Comparison of ENCODE assay signal across 8 mouse cellular contexts in genomic region chr6:88627317-88627811, GRCm38 (mm10). TPM values are rescaled to one million over a fixed set of nuclear protein-coding genes. Genes with fewer than 3 reads are reported as not detected.
DNase-seq lines count a peak whose midpoint lies in the region; ATAC-seq and TF ChIP-seq lines count a peak whose summit lies in the region.

No protein-coding gene starts in this region.

- H3K27ac ChIP-seq in cerebellum, adult 2 months (ENCODE audit: insufficient read depth, low read length): peak overlapping the region; percentile 86
- peak overlapping the region; percentile 72 for H3K27ac ChIP-seq in forebrain, embryonic 16.5 days (ENCODE audit: low read length)
- H3K27ac ChIP-seq in lung, embryonic 16.5 days (ENCODE audit: low read length): peak overlapping the region; percentile 49

- H3K27me3 ChIP-seq in cerebellum, adult 2 months (ENCODE audit: control insufficient read depth, insufficient read depth, low read length): no peaks in the 10 kb centered on the region
- no peaks in the 10 kb centered on the region for H3K27me3 ChIP-seq in forebrain, embryonic 16.5 days (replicated peaks; ENCODE audit: control insufficient read depth, insufficient read depth, low read length)
- H3K27me3 ChIP-seq in lung, embryonic 16.5 days (ENCODE audit: control insufficient read depth, insufficient read depth, low read depth, low read length): no peaks in the 10 kb centered on the region

- H3K9ac ChIP-seq in forebrain, embryonic 16.5 days (replicated peaks; ENCODE audit: low read depth, low read length): peak overlapping the region; percentile 75
- peak overlapping the region; percentile 78 for H3K9ac ChIP-seq in lung, embryonic 16.5 days (ENCODE audit: low read length)

- TF ChIP-seq POLR2A in cerebellum, adult 2 months (IDR thresholded peaks at IDR 0.05; ENCODE audit: borderline replicate concordance, insufficient read depth, low read length): peak; percentile 62; the same call in 1 of the 2 replicates

- no peak for TF ChIP-seq CTCF in cerebellum, adult 2 months (IDR thresholded peaks at IDR 0.05; ENCODE audit: borderline replicate concordance, insufficient read depth, low read depth, low read length)

- WGBS in cerebellum, adult 2 months: 1% methylated on average over 51 of the region's 51 CpGs
- 0% methylated on average over 51 of the region's 51 CpGs for WGBS in forebrain, embryonic 16.5 days
- under 1% methylated on average over 51 of the region's 51 CpGs for WGBS in lung, embryonic 16.5 days

- peak overlapping the region; percentile 58 for H3K4me3 ChIP-seq in cerebellum, adult 2 months (replicated peaks; ENCODE audit: insufficient read depth, low read depth, low read length)
- peak overlapping the region; percentile 61 for H3K4me3 ChIP-seq in forebrain, embryonic 16.5 days (replicated peaks; ENCODE audit: low read length)
- H3K4me3 ChIP-seq in lung, embryonic 16.5 days (ENCODE audit: low read length): peak overlapping the region; percentile 57

- no peaks in the 10 kb centered on the region for H3K36me3 ChIP-seq in forebrain, embryonic 16.5 days (ENCODE audit: control insufficient read depth, insufficient read depth)
- H3K36me3 ChIP-seq in lung, embryonic 16.5 days (ENCODE audit: control insufficient read depth, insufficient read depth, low read length): no peaks in the 10 kb centered on the region

- H3K9me3 ChIP-seq in forebrain, embryonic 16.5 days (ENCODE audit: control insufficient read depth, low read length): no peaks in the 10 kb centered on the region
- H3K9me3 ChIP-seq in lung, embryonic 16.5 days (ENCODE audit: control insufficient read depth, low read length): no peaks in the 10 kb centered on the region

- intact Hi-C loops in heart, postnatal 25 days (cut with DNase I): no loop called here

- H3K4me1 ChIP-seq in cerebellum, adult 2 months (ENCODE audit: control insufficient read depth, insufficient read depth, low read length): no peaks in the 10 kb centered on the region
- peaks cover 7% of the 10 kb centered on the region; the same call in 1 of the 2 replicates for H3K4me1 ChIP-seq in forebrain, embryonic 16.5 days (replicated peaks; ENCODE audit: control insufficient read depth, insufficient read depth, low read length)
- peaks cover 5% of the 10 kb centered on the region for H3K4me1 ChIP-seq in lung, embryonic 16.5 days (replicated peaks; ENCODE audit: control insufficient read depth, insufficient read depth, low read length)

- DNase-seq in R1 (ENCODE audit: low read depth, low spot score): peak; percentile 88
- peak; percentile 86 to 89 for DNase-seq in cerebellum, adult 2 months
- DNase-seq in heart, postnatal 25 days (ENCODE audit: low spot score): peak; percentile 27
- peak; percentile 54 to 60 for DNase-seq in layer of hippocampus, adult 18-20 months (ENCODE audit: low spot score in 2 of 2)
- peak; percentile 92 for DNase-seq in retina, embryonic 14.5 days (ENCODE audit: low spot score)
- peak; percentile 60 to 77 for DNase-seq in thymus, postnatal 36 days

- peak; percentile 99 for ATAC-seq in forebrain, embryonic 16.5 days
- peak; percentile 82 for ATAC-seq in lung, embryonic 16.5 days (ENCODE audit: low read depth)

- peak overlapping the region; percentile 78 for H3K4me2 ChIP-seq in forebrain, embryonic 16.5 days (ENCODE audit: low read length)
- H3K4me2 ChIP-seq in lung, embryonic 16.5 days (ENCODE audit: low read depth, low read length): peak overlapping the region; percentile 99

RNA-seq across cellular contexts. Expression of gene Kbtbd12, which starts 10.4 kb away (rescaled TPM):
- polyA plus RNA-seq in cerebellum, adult 2 months (2012; rRNA removed): 0.13 and 0.25 TPM in 2 replicates
- 0.37 and 0.52 TPM in 2 replicates for polyA plus RNA-seq in forebrain, embryonic 16.5 days (2015; fragmentation: Nextera tagmentation; extraction: Ambion mirVana)
- 10 to 100 TPM; 31.2 to 36.8 TPM for total RNA-seq in heart, postnatal 25 days (2021)
- under 1 TPM; 0.20 to 0.74 TPM for total RNA-seq in layer of hippocampus, adult 18-20 months (2021)
- polyA plus RNA-seq in lung, embryonic 16.5 days (2015; fragmentation: Nextera tagmentation; extraction: Ambion mirVana): 1.0 TPM in 2 replicates

Comparison
In these comparisons a context has a peak if more than half of its experiments do, and no peak if none do; other contexts are left out.
1. Peak in every context shown above with its lines: DNase-seq, ATAC-seq, H3K4me3 ChIP-seq and H3K27ac ChIP-seq.
2. DNase-seq: peak in every context shown above with its lines; median percentile 92 in retina, embryonic 14.5 days; 88 in R1; 88 in cerebellum, adult 2 months; 68 in thymus, postnatal 36 days; 57 in layer of hippocampus, adult 18-20 months; 27 in heart, postnatal 25 days.